Mouse (Mus musculus) adrenal gland, postnatal 25 days (tissue): Measurements from ENCODE around the gene Ccdc57. TPM values are rescaled to one million over a fixed set of nuclear protein-coding genes. Genes with fewer than 3 reads are reported as not detected.

ENCODE experiments used
- DNase-seq: peaks from one replicate; pipeline ENCODE4 v3.0.0; 2021; ENCODE audit warnings: mixed read lengths
- long read RNA-seq: library from polyadenylated mRNA; stranded (forward); transcript quantifications from one replicate; pipeline ENCODE4 v2.0.0, GENCODE M21; 2021
- total RNA-seq: library from RNA; stranded (reverse); gene quantifications from 2 replicates; pipeline ENCODE4 v1.2.3, GENCODE M21; 2021

Gene Ccdc57
- total RNA-seq: 12.1 and 13.3 TPM in 2 replicates
- long read RNA-seq, partial matches to known transcripts: 3 of 6 reads
- long read RNA-seq, other reads (novel, unspliced or antisense): 3 of 6 reads

DNA sequence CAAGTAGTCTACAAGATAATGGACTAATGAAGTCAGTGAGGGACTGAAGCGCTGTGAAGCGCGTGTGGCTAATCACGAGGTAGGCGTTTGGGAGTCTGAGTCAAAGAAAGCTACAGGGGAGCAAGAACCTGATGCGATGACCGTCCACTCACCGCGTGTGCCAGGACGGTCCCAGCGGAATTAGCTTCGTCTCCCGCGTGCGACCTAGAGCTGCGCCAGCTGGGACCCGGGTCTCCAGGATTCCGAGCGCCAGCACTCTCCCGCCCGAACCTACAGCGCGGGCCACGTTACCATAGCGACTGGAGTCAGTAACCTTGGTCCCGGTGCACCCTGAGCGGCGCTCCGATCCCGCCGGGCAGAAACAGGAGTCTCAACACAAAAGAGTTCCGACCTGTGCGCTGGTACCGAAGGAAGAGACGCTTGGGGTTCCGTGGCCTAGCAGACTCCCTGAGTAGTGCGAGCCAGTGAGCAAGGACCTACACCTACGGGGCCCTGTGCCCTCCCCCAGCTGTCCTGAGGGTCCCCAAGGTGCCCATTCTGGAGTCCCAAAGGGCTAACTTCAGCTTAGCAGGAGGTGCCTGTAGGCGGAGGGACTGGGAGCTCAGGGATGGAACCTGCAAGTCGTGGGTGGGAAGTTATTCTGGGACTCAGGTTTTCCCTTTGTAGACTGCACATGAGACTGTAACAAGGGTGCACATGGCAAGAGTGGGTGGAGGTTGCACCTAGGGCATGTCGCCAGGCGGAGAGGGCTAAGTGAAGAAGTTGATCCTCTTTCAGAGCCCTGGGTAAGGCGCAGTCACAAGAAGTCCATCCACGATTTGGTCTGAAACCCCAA lies at the start of gene Ccdc57:
Gene Ccdc57, minus strand, starts transcription at position 309 of the 835 bp plus-strand sequence.
- peak; percentile 87 for DNase-seq

DNA sequence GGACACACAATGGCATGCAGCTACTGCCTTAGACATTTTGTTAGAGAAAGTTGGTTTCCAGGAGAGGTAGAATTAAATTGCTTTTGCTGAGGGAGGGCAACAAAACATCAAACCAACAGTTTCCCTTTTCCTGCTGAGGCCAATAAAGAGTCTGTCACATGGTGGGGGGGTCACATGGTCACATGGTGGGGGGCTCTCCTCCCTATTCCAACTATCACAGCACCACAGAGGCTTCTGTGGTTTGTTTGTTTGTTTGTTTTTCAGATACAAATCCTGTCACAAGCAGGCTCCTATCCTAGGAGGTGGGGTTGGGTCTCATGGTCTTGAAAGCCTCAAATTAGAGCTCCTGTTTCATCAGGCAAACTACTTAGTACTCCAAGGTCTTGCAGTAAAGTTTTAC lies 49.8 kb upstream of the Ccdc57 start:
- no peak for DNase-seq

DNA sequence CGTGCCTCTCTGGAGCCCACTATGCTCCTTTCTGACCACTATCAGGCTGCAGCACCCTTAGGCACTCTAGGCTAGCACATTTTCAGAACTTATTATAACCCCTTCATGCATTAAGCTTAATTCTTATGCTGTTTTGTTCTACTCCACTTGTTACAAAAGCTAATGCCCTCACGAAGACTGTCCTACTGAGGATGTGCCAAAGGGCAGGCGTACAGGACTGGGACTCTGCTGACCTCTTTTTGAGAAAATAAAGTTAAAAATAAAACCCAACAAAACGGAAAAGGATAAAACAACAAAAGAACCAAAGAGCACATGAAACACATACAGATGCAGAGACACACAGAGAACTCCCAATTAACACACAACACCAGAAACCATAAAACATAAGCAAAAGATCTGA lies 49.0 kb upstream of the Ccdc57 start:
- DNase-seq: no peak

DNA sequence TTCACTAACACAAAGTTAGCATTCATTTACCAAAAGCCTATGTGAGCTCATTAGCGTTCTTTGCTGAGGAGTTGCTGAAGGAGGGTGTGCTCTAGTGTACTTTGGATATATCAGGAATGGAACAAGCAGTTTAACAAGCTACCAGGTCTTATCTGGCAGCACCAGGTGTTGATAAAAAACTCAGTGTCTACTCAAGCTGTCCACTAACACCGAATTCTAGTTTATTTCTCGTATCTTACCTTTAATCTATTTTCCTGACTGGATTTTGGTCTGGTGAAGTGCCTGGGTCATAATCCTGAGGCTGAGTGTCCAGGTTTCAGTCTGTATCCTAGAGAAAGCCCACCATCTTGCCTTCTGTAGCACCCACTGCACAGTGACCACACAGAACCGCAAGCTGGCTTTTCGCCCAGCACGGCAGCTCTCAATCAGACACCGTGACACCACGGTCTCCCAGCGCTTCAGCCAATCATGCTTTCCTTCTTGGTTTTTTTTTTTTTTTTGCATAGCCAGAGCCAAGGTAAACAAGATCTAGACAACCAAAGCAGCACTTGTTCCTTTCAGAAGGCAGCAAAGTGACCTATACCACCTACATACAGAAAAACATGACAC lies 47.9 kb upstream of the Ccdc57 start:
- peak; percentile 60 for DNase-seq

DNA sequence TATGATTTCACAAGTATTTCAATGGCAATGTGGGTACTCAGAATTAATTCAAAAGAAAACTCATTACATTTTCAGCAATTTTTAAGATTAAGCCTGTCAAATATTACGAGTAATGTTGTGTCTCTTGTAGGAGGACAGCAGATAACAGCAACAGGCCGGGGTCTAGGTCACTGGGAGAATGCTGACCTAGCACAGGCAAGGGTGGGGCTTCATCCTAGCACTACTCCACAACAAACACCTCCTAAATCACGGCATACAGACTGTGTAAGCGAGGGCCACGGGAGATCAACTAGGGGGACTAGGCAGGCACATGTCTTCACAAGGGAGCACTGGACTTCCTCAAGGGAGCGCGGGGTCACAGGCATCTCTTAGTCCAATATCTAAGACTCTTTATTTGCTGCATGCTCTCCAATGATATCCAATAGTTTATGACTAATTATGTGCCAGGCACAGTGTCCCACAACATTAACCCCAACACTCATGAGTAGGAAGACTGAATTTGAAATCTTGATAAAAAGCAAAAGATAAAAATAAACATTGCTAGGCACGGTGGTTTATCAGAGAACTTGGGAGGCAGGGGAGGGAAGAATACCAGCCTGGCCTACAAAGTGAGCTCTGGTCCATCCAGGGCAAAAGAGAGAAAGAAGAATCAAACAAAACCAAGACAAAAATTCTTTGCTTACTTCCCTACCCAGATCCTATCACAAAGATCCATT lies 47.2 kb upstream of the Ccdc57 start:
- no peak for DNase-seq

DNA sequence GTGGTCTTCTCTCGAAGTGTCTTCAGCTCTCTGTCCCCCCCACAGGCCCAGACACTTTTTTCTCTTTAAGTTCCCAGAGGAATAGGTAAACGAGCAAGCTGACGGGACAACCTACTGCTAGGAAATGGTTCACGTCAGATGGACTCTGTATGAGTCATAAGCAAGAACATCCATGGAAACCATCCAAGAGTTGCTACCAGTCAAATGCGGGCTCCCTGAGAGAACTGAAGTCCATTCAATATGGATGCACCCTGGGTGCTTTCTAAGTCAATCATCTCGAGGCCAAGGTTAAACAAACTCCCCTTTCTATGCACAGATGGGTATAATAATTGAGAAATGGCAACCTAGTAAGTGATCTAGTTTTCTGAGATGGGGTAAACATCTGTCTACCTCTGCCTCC lies 40.6 kb upstream of the Ccdc57 start:
- DNase-seq: no peak

DNA sequence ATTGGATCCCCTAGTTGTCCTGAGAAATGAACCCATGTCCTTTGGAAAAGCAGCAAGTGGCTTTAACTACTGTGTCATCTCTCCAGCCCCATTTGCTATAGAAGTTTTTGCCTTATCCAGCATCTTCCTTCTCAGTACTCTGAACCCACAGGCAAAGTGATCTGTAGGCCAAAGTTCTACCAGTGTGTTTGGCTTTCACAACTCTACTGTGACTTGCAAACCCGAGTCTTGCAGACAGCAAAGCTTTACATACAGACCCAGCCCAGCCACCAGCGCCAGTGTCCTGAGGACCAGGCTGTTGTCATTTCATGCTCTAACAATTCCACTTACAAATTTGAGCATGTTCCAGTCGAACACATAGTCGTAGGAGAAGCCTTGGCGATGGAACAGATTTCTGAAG lies 38.6 kb upstream of the Ccdc57 start:
- no peak for DNase-seq

DNA sequence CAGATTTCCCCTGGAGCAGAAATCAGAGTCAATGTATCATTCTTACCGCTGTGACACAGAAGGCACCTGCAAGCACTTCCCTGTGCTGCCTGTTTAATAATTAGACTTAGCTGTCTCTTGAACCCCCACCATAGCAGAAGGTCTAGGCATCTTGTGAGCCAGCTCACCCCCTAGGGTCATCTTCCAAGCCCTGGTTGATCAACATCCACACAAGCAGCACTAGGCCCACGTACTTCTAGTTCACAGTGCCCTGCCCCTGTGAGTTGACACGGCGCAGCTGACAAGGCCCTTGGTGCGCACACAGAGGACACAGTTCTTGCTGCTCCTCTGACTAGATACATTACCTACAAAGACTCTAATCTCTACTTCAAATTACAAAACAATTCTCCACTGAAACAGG lies 37.1 kb upstream of the Ccdc57 start:
- DNase-seq: no peak

DNA sequence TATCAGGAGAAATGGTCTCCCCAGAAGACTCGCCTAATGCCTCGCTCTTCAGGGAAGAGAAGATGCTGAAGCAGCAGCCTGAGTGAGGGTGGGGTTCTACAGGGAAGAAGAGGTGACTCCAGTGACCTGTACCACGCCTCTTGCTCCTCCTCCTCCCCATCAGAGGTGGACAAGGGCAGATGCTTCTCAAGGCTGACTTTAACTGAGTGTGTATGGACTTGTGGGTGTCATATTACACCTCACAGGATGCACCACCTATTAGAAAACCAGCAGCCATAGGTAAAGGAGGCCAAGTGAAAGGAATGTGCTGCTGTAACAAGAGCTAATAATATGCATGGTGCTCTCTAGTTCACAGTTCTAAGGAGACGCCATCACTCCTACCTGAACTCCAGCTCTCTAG lies 32.9 kb upstream of the Ccdc57 start:
- no peak for DNase-seq

DNA sequence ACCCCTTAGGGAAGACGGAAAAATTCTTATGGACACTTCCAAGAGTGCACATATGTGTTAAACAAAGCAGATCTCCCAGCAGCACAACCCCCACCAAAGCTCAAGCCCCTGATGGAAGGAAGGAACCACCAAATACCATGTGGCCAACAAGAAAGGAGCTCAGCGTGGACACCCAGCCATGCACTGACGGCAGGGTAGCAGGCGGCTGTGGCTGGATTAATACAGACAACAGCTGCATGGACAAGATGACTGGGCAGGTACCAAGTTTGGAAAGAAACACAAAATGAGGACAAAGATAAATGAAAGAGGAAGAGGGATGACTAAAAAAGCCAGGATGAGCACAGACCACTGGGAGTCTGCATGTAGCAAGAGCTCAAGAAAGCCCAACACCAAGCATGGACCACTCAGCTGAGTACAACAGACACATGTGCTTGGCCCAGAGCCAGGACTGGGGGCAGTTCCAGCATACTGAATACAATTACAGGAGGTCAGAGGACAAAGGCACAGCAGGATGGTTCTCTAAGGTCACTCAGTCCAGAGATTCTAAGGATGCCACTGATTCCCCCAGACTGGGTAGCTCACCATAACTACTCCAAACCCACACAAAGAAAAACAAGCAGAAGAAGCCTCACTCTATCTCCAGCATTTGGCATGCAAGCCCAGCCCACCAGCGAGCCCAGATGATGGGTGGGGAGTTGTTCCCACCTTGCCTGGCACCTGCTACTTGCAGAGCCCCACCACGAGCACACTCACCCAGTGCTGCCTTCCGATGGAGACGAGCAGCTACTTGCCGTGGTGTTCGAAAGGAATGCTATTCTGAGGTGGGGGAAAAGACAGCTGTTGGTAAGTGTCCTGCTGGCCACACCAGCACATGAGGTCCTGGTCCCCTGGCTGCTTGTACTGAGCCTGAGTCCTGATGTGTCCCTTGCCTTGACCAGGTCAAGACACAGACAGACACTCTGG lies 31.8 kb upstream of the Ccdc57 start:
- DNase-seq: no peak

DNA sequence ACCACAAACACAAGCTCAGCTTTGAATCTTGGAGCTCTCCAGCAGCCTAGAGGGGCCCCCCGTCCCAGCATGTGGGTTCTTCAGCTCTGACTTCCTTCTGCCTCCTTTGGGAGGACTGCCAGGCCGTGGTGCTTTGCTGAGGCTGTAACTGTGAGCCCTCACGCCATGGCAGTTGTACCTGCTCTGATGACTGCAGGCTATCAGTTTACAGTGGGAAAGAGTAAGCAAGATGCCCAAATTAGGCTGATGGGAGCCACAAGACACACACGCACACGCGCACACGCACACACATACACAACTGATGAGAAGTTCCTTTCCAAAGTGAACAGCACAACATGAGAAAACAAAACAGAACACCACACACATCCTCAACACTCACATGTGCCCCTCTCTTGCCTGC lies 30.2 kb upstream of the Ccdc57 start:
- DNase-seq: no peak

DNA sequence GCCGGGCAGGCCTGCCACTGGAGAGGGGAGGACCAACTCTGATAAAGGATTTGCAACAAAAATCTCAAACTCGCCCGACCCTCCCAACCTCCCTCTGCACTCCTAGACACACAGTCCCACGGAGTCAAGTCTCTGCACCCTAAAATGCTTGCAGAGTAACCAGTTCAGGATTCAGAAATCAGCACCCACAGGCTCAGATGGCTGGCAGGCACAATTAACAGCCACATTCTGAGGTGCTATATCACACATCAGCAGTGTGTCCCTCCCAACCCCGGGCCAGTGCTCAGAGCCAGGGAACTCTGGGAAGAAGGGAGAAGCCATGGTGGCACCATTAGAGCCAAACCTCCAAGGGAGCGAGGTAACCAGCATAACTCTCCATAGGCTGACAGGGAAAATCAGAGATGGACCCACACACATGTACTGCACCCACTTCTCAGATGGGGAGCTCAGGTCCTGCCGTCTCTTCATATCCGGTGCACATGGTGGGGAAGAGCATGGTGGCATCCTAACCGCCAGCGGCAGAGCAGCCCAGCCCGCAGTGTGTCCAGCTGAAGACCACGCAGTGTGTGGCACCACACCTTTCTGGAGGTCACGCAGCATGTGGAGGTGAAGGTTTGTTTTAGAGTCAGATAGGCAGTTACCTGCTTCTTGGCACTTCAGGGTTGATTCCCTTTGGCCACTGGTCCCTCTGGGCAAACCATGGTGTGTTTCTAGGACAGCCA lies 29.5 kb upstream of the Ccdc57 start:
- no peak for DNase-seq

DNA sequence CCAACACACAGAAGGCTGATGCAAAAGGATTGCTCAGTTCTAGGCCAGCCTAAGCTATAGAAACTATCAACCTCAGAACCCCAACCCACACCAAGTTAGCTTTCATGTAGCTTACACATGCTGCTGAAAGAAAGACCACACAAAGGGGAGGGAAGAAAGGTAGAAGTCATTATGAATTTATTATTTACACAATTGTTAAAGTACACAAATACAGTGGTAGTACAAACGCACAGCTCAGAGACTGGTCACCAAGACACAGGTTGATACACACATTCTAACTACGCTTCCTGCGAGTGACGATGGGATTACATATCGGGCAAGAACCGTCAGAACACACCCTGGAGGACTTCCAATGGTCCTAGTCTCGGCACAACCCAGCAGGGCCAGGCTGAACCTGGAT lies 28.9 kb upstream of the Ccdc57 start:
- DNase-seq: no peak

DNA sequence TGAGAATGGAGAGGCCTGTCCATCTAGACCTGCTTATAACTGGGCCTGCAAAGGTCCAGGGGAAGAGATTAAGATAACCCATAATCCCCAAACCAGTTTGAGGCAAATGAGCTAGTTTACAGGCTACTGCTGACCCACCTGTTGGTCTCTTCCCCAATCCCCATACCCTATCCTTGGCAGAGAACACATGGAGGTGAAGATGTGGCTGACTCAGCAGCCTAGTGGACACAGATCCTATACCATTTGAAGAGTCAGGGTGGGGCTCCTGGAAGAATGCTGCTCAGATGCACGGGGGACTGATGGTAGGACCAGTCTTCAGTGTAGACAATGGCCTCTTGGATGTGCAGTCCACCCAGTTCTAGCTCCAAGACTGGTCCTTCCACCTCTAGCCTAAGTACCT lies 27.6 kb upstream of the Ccdc57 start:
- DNase-seq: no peak

DNA sequence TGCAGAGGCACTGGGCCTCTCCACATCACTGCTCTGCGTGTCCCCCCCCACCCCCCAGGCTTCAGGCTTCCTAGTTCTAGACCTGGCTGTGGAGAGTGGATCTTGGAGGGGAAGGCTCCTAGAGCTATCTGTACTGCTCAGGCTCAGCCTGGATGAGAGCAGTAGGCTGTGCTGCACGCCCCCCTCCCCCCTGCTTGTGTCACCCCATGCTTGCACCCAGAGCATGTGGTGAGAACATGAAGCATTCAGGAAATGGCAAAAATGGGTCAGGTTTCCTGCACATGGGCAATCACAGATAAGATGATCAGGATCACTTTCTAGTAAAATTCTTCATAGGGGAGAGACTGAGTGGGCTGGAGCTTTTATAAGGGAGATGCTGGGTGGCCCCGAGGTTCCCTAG lies 26.9 kb upstream of the Ccdc57 start:
- DNase-seq: no peak

DNA sequence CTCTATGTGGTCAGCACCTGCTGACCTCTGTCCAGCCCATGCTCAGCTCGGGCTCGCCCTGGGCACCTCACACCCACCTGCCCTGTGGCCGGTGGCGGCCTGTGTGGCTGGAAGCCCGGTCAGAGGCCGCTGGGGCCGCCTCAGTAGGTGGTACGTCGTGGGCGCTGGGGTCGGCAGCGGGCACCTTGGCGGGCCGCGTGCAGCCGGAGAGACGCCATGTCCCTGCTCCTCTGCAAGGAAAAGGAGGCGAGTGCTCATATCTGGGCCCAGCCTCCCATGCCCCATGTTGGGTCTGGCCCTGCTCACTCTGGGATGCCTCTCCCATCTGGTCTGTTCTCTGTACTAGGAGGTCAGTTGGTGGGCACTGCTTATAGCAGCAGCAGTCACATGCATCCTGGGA lies 26.4 kb upstream of the Ccdc57 start:
- no peak for DNase-seq

DNA sequence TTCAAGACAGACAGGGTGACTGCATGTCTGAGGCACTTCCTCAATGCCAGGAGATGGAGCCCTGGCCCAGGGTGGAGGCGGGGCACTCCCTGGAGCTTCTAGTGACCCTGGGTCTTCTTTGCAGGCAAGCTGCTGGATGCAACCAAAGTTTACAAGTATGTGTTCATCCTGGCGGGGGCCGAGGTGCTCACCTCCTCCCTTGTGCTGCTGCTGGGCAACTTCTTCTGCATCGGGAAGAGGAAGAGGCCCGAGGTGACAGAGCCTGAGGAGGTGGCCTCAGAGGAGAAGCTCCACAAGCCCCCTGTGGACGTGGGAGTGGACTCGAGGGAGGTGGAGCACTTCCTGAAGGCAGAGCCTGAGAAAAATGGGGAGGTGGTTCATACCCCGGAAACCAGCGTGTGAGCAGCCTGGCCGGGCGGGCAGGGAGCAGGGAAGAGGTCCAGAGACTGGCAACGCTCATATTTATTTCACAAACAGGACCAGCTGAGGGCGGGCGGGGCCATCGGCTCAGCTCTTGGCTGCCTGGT lies 25.1 kb upstream of the Ccdc57 start:
- DNase-seq: no peak

DNA sequence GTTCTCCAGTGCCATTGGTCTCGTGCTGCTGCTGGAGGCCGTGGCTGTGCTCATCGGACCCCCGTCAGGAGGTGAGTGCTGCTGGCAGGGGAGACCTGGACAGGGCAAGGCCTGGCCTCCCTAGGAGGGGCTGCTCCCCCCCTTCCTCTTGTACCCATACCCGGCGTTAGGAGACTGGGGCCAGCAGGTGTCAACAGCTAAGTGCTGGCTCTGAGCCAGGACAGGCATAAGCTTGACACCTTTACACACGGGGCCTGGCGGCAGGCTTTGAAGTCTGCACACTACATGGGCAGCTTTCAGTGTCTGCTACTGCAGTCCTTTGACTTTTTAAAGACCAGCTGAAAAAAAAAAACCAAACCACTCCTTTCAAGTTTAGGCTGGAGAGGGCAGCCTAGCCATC lies 24.4 kb upstream of the Ccdc57 start:
- no peak for DNase-seq

DNA sequence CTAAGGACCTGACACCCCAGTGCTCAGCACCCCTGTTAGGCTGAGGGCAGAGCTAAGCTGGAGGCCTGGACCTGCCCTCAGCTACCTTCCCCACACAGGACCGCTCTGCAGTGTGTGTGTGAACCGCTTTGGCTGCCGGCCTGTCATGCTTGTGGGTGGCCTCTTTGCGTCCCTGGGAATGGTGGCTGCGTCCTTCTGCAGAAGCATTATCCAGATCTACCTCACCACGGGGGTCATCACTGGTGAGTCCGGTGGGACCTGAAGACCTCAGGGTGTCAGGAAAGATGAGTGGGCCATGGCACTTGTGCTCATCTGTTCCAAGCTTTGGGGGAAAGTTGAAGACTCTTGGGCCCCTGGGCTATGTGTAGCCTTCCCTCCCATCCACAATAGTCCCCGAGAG lies 23.0 kb upstream of the Ccdc57 start:
- DNase-seq: no peak

DNA sequence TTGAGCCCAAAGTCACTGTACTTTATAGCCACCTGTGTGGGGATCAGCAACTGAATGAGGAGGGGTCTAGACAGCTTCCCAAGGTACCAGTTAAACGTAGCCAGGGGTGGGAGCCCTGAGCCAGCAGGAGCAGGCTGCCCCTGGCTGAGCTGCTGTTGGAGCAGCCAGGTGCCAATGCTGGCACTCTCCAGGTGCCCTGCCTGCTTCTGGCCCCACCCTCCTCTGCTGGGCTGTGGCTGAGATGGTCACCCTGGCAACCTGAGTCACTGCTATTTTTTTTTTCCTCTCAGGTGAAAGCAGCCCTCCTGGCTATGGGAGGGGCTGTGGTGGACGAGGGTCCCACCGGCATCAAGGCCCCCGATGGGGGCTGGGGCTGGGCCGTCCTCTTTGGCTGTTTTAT lies 22.3 kb upstream of the Ccdc57 start:
- no peak for DNase-seq
